Mouse (Mus musculus) layer of hippocampus, adult 18-20 months (tissue): ENCODE data around the gene Srms. TPM values are rescaled to one million over a fixed set of nuclear protein-coding genes. Genes with fewer than 3 reads are reported as not detected.

Experiments
- DNase-seq, 2 experiments: peaks; one replicate each; pipeline ENCODE4 v3.0.0; 2022; ENCODE audit warnings: low spot score in 2 of 2
- total RNA-seq, 2 experiments: library from RNA; stranded (reverse); gene quantifications; 2 replicates each; pipeline ENCODE4 v1.2.3; 2021

The Srms gene
- total RNA-seq, 2 experiments from 2014 or later = 0.15 to 0.40 TPM

- DNase-seq = no peak
These were observed 38.3 kb downstream of the Srms start for GRCm38 (mm10) chr2:181174646-181175045.

DNA sequence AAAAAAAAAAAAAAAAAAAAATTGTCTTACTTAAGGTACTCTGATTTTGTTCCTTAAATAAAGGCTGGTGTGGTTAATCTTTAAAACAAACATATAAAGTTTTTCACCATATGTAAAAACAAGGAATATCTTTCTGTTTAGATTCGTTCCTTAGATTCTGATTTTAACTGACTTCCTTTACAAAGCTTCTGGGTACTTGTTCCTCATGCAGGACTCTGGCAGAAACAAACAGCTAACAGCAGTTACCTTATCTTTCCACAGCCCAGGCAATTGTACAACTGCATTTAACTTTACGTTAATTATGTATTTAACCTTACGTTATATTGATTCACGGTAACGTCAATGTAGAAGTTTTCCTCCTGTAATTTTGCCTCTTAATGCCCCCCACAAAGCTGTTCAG, 46.5 kb downstream of the Srms start:
- DNase-seq = no peak

- no peak for DNase-seq
These were observed 52.2 kb downstream of the Srms start for GRCm38 (mm10) chr2:181160821-181161220.

DNA sequence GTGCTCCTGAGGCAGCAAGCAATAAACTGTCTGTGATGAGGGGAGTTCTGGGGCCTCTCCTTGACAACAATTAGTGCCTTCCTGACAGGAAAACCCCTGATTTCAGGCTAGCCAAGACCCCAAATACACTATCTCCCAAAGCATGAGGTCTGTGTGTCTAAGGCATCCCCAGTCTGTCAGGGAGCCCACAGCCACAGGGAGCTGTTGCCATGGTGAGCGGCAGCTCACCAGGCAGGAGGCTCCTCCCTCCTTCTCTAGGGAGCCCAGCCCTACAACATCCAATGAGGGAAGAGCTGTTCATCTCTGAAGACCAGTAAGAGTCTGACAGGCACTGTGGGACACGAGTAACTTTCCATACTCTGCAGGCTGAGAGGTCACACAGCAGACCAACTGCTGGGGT, 53.2 kb downstream of the Srms start:
- DNase-seq = peak; percentile 77 to 83

- peak in 1 of 2 experiments; percentile 84 for DNase-seq
These were observed 53.9 kb downstream of the Srms start for GRCm38 (mm10) chr2:181159091-181159514.

DNA sequence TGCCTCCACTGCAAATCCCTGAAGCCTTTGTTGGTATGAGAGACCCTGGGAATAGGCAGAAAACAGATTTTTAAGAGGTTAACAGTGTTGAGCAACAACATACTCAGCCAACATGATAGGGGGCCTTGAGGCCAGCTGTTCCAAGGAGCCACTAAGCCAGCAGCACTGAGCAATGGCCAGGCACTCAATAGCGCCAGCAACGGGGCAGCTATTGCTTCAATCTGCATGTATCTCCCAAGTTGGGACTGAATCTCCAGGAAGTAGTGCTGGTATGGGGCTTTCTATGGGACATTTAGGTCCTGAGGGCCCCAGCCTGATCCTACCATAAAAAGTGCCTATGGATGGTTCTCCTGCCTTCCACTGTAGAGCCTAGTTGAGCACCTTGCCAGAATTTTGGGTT, 54.5 kb downstream of the Srms start:
- no peak for DNase-seq

- no peak for DNase-seq
These were observed 55.2 kb downstream of the Srms start for GRCm38 (mm10) chr2:181157716-181158302.

- no peak for DNase-seq
These were observed 55.8 kb downstream of the Srms start for GRCm38 (mm10) chr2:181157180-181157579.

- DNase-seq = peak; percentile 83 to 89
These were observed 56.5 kb downstream of the Srms start, which contains the start of gene Eef1a2 for GRCm38 (mm10) chr2:181156248-181157121. TSS of gene Eef1a2 (minus strand) at chr2:181157014.

GRCm38 (mm10) chr2:181155801-181156200, 57.2 kb downstream of the Srms start:
- peak in 1 of 2 experiments; percentile 54 for DNase-seq

Other genes starting within 250 kb of the Srms start
- gene Arfgap1, start 246.0 kb downstream of the Srms start, total RNA-seq = 100 to 1,000 TPM; 127 to 135 TPM
- gene Col20a1, start 226.7 kb downstream of the Srms start, total RNA-seq = 1 to 10 TPM; 1.9 to 2.1 TPM
- gene Chrna4, start 169.6 kb downstream of the Srms start, total RNA-seq = 10 to 100 TPM; 15.7 to 19.6 TPM
- gene Kcnq2, start 77.9 kb downstream of the Srms start, total RNA-seq = 100 to 1,000 TPM; 324 to 327 TPM
- gene Eef1a2, start 56.2 kb downstream of the Srms start, total RNA-seq = 1,000 to 10,000 TPM; 1,191 to 1,260 TPM
- gene Ppdpf, start 25.9 kb downstream of the Srms start, total RNA-seq = 10 to 100 TPM; 84.9 to 85.1 TPM
- not detected for gene Ptk6, start 10.4 kb downstream of the Srms start, total RNA-seq
- gene Fndc11, start 6.8 kb upstream of the Srms start, total RNA-seq = under 1 TPM in 1 of 2 experiments, not detected in 1; 0.22 TPM
- 1 to 10 TPM; 1.9 to 2.5 TPM for gene Helz2, start 28.8 kb upstream of the Srms start, total RNA-seq
- 10 to 100 TPM; 17.9 to 18.1 TPM for gene Gmeb2, start 74.8 kb upstream of the Srms start, total RNA-seq
- gene Stmn3, start 101.3 kb upstream of the Srms start, total RNA-seq = 100 to 1,000 TPM; 560 to 580 TPM
- gene Rtel1, start 106.6 kb upstream of the Srms start, total RNA-seq = 10 to 100 TPM; 25.3 to 28.8 TPM
- 10 to 100 TPM; 70.2 to 71.1 TPM for gene Zgpat, start 151.7 kb upstream of the Srms start, total RNA-seq
- gene Arfrp1, start 152.2 kb upstream of the Srms start, total RNA-seq = 10 to 100 TPM; 41.1 to 46.0 TPM
- 10 to 100 TPM; 37.1 to 43.2 TPM for gene Lime1, start 166.9 kb upstream of the Srms start, total RNA-seq
- 1 to 10 TPM; 8.0 to 8.4 TPM for gene Zbtb46, start 246.2 kb upstream of the Srms start, total RNA-seq